Mouse (Mus musculus) heart, embryonic 15.5 days (tissue): ENCODE data around the gene Pip4k2b. TPM values are rescaled to one million over a fixed set of nuclear protein-coding genes. Genes with fewer than 3 reads are reported as not detected.

Experiments used
- ATAC-seq: fragments of 200-750 bp; cut with Nextera tagmentation; replicated peaks from 2 replicates; pipeline ENCODE4 v1.8.0; 2017; ENCODE audit warnings: low read depth, moderate TSS enrichment; ENCODE audit not compliant: insufficient number of reproducible peaks, insufficient read depth, low FRiP score
- H3K27ac ChIP-seq: fragments of 300-500 bp; sonication (generic); 2 replicates; pipeline ENCODE4 v1.5.1; 2015; ENCODE audit warnings: mild to moderate bottlenecking, inconsistent platforms
- H3K27me3 ChIP-seq: fragments of 300-500 bp; sonication (generic); 2 replicates; pipeline ENCODE4 v1.6.1; 2015; ENCODE audit warnings: inconsistent platforms
- H3K36me3 ChIP-seq: fragments of 300-500 bp; sonication (generic); 2 replicates; pipeline ENCODE4 v1.6.1; 2015; ENCODE audit warnings: mild to moderate bottlenecking, inconsistent platforms
- H3K4me1 ChIP-seq: fragments of 300-500 bp; sonication (generic); replicated peaks from 2 replicates; pipeline ENCODE4 v1.6.1; 2015; ENCODE audit warnings: inconsistent platforms
- H3K4me2 ChIP-seq: fragments of 300-500 bp; sonication (generic); 2 replicates; pipeline ENCODE4 v1.6.1; 2015; ENCODE audit warnings: inconsistent platforms, mild to moderate bottlenecking, moderate library complexity
- H3K4me3 ChIP-seq: fragments of 300-500 bp; sonication (generic); 2 replicates; pipeline ENCODE4 v1.5.1; 2015; ENCODE audit warnings: mild to moderate bottlenecking, inconsistent platforms
- H3K9ac ChIP-seq: fragments of 300-500 bp; sonication (generic); 2 replicates; pipeline ENCODE4 v1.6.1; 2015; ENCODE audit warnings: mild to moderate bottlenecking, inconsistent platforms
- H3K9me3 ChIP-seq: fragments of 300-500 bp; sonication (generic); replicated peaks from 2 replicates; pipeline ENCODE4 v1.6.1; 2016; ENCODE audit warnings: inconsistent platforms
- WGBS: fragments of 180-500 bp; shearing (Covaris S2); methylation state at CpG from one replicate; pipeline ENCODE4 v1.1.7; 2015; ENCODE audit warnings: mixed read lengths; 5-methylcytosine and 5-hydroxymethylcytosine counted together
- polyA plus RNA-seq: library from polyadenylated mRNA; unstranded; fragments of >200 nt; fragmentation: Nextera tagmentation; extraction: Ambion mirVana; gene quantifications from 2 replicates; pipeline ENCODE4 v1.2.1, GENCODE M21; 2015

Gene Pip4k2b
- polyA plus RNA-seq, 1 experiment from 2014 or later: 0.82 TPM

DNA sequence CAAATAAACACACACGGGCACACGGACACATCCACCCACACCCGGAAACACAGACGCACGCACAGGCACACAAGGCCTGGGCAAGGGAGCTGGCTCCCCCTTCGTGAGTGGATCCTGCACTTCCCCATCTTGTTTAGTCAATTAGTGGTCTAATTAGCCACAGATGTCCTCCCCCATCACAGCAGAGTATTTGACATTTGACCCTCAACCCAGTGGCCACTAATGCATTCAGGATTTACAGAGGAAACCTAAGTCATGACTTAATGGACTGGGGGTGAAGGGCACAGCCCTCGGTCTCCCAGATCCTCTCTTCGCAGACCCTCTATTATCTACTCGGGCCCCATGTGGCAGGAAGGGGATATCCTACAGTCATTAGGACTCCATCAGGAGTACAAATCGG, 10.8 kb downstream of the Pip4k2b start:
- WGBS: 44% methylated on average over 10 of the region's 10 CpGs
- H3K4me3 ChIP-seq: no peak overlapping the region
- no peaks in the 10 kb centered on the region for H3K9me3 ChIP-seq
- ATAC-seq: no peak
- H3K36me3 ChIP-seq: peaks cover 21% of the 10 kb centered on the region
- no peak overlapping the region for H3K9ac ChIP-seq
- no peak overlapping the region for H3K27ac ChIP-seq
- H3K4me1 ChIP-seq: peaks cover 4% of the 10 kb centered on the region; the same call in 1 of the 2 replicates
- no peaks in the 10 kb centered on the region for H3K27me3 ChIP-seq
- no peak overlapping the region for H3K4me2 ChIP-seq

DNA sequence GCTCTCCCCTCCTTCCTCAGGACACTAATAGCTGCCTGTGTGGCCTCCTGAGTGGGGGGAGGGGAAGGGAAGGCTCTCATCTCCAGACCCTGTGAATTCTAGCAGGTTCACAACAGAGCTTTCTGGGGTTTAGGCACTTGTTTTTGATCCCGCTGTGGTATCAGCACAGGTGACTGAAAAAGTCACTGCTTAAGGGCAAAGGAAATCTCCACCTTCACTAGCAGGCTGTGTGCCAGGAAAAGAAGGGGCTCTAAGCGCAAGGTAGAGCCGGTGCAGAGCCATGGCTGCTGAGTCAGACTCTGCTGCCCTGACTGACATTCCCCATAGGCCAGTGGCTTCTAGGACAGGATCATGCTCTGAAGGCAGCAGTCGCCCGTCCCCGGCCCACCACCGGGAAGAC, 15.8 kb downstream of the Pip4k2b start:
- Histone ChIP-seq H3K4me1 (peaks cover 6% of the 10 kb centered on the region; the same call in 1 of the 2 replicates), H3K36me3 (peaks cover 53% of the 10 kb centered on the region), H3K4me2 (no peak overlapping the region), H3K27me3 (no peaks in the 10 kb centered on the region), H3K9ac (peak overlapping the region; percentile 18; the same call in 1 of the 2 replicates), H3K27ac (no peak overlapping the region), H3K9me3 (no peaks in the 10 kb centered on the region), H3K4me3 (no peak overlapping the region)
- 58% methylated on average over 7 of the region's 7 CpGs for WGBS
- no peak for ATAC-seq

DNA sequence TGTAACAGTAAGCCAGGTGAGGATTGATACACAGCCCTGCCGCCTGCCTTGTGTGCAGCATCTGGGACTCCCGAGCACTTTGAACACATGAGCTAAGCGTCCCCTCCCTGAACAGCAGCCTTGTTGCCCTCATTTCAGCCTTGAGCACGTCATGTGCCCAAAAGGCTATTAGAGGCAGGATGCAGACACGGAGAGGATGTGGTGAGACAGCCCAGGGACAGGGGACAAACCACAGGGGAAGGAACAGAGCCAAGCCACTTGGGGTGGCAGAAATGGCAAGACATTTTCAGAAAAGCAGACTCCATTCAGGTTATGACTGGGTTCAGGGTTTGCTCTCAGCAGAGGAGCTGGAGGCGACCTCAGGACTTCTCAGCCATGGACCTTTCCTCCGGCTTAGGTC, 16.2 kb downstream of the Pip4k2b start:
- H3K4me2 ChIP-seq: no peak overlapping the region
- WGBS: 71% methylated on average over 7 of the region's 7 CpGs
- no peak for ATAC-seq
- H3K36me3 ChIP-seq: peaks cover 53% of the 10 kb centered on the region
- H3K27me3 ChIP-seq: no peaks in the 10 kb centered on the region
- peak overlapping the region; percentile 18; the same call in 1 of the 2 replicates for H3K9ac ChIP-seq
- no peak overlapping the region for H3K4me3 ChIP-seq
- no peaks in the 10 kb centered on the region for H3K9me3 ChIP-seq
- H3K27ac ChIP-seq: no peak overlapping the region
- H3K4me1 ChIP-seq: 0 out of 2 replicates have a peak, but pooled peaks cover 4% of the 10 kb centered on the region

DNA sequence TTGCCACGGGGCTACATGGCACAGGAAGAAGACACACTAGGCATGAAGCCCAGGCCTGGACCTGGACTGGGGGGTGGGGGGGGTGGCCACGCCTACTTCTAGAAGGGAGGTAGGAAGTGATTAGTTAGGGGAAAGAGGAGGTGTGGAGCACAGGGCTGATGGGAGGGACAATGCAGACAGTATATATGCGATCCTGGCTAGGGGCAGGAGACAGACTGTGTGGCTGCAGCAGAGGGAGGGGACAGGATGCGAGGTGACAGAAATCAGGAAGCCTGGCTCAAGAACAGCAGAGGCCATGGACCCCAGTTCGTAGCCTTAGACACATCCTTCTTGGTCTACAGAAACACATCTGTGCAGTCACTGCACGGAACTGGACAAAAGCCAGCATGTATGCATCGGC, 20.8 kb downstream of the Pip4k2b start:
- WGBS: 63% methylated on average over 7 of the region's 7 CpGs
- H3K27ac ChIP-seq: peak overlapping the region; percentile 12; the same call in 1 of the 2 replicates

DNA sequence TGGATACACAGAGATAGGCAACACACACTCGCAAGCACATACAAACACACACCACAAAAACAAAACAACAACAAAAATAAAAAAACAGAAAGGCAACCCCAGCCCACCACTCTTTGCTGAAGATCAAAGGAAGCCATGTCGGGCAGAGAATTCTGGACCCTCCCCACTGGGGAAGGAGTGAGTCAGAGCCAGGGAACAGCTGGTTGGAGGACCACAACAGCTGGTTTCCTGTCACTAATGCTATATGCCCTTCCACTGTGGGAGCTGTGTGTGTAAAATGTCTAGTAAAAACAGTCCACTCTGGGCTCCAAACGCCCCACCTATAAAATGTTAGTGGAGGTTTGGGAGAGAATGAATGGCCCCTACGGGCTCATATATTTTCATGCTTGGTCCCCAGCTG, 23.2 kb downstream of the Pip4k2b start:
- WGBS: 93% methylated on average over 4 of the region's 4 CpGs
- Histone ChIP-seq H3K27ac (no peak overlapping the region), H3K9me3 (no peaks in the 10 kb centered on the region), H3K27me3 (no peaks in the 10 kb centered on the region), H3K4me2 (no peak overlapping the region), H3K36me3 (peaks cover 72% of the 10 kb centered on the region), H3K4me3 (no peak overlapping the region), H3K9ac (no peak overlapping the region), H3K4me1 (0 out of 2 replicates have a peak, but pooled peaks cover 4% of the 10 kb centered on the region)
- no peak for ATAC-seq

More for the DNA sequence above, 20.8 kb downstream of the Pip4k2b start:
- Histone ChIP-seq H3K4me2 (no peak overlapping the region), H3K4me1 (0 out of 2 replicates have a peak, but pooled peaks cover 4% of the 10 kb centered on the region), H3K9me3 (no peaks in the 10 kb centered on the region), H3K4me3 (no peak overlapping the region), H3K27me3 (no peaks in the 10 kb centered on the region), H3K36me3 (peaks cover 72% of the 10 kb centered on the region), H3K9ac (no peak overlapping the region)
- ATAC-seq: peak; percentile 51

DNA sequence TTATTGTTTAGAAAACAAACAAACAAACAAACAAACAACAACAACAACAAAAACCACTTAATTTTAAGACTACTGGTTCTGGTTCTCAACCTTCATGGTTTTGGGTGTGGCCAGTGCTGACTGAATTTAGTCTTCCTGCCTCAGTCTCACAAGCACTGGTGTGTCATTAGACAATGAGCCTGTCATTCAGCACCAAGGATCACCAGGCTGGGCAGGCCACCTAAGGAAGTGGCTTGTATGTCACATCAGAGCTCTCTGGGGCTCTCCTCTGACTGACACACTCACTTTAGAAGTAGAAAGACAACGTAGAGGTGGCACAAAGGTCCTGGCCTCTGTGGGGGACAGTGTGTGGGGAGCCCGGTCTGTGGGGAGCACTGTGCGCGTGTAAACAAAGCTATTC, 25.5 kb downstream of the Pip4k2b start:
- ATAC-seq: no peak
- 81% methylated on average over 4 of the region's 4 CpGs for WGBS
- Histone ChIP-seq H3K9me3 (no peaks in the 10 kb centered on the region), H3K4me1 (peaks cover 10% of the 10 kb centered on the region), H3K4me3 (no peak overlapping the region), H3K27me3 (no peaks in the 10 kb centered on the region), H3K4me2 (no peak overlapping the region), H3K27ac (no peak overlapping the region), H3K36me3 (peaks cover 55% of the 10 kb centered on the region), H3K9ac (no peak overlapping the region)

DNA sequence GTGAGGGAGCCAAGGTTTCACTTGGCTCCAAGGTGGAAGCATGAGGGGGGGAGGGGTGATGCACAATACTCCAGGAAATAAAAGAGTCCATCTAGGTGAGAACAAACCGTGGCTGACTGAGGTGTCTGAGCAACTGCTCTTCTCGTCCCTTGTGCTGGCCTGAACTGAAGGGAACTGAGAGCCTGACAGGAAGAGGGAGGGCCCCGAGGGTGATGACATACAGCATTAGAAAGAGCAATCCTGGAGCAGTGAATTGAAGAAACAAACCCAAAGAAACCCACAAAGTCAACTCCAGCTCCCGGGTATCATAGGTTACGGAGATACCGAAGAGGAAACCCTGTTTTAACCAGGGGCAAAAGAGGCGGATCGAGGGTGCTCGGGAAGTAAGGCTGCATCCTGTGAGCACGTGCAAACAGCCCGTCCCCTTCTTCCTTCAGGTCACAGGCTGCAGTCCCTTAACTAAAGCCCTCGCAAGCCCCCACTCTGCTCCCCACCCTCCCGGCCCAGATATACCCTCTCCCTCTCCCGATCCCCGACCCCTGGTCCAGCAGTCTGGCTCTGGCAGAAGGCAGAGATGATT, 26.1 kb downstream of the Pip4k2b start:
- Histone ChIP-seq H3K9me3 (no peaks in the 10 kb centered on the region), H3K9ac (no peak overlapping the region), H3K36me3 (peaks cover 56% of the 10 kb centered on the region), H3K4me1 (peaks cover 13% of the 10 kb centered on the region), H3K27me3 (no peaks in the 10 kb centered on the region), H3K4me2 (no peak overlapping the region), H3K27ac (no peak overlapping the region), H3K4me3 (no peak overlapping the region)
- 57% methylated on average over 15 of the region's 15 CpGs for WGBS
- no peak for ATAC-seq

DNA sequence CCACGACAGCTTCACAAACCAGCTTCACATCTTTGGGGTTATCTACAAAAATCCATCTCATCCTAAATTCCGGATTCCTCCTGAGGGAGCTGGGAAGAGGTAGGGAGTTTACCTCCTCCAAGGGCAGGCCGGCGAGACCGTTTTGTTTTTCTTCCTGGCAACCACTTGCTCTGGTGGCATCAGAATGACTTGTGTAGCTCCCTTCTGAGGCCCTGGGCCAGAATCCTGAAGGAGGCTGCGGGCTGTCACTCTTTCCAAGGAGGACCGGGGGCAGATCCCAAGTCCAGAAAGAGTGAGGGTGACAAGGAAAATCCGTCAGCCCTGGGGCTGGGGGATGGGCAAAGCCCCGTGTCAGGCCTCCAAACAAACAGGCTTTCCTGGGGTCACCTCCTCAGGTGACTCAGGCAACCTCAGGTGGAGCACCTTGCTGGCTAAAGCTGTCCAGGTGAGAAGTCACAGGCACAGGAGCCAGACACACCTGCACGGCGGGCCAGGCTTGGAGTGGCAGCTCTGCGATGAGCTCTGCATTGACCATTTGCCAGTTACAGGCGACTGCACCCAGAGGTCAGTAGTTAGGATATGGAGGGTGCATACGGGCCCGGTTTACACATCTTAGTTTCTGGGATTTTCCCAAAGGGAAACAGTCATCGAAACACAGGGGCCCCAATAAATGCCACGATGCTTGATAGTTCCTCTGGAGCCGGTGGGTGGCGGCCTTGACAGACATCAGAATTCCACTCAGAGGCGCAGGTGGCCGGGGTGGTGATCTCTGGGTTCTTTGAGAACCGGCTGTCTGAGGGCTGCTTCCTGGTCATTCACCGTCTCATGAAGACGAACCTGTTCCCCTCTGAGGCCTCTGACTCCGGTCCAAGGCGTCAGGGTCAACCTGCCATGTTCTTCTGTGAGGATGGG, 26.9 kb downstream of the Pip4k2b start:
- no peaks in the 10 kb centered on the region for H3K27me3 ChIP-seq
- WGBS: 84% methylated on average over 26 of the region's 26 CpGs
- no peak overlapping the region for H3K9ac ChIP-seq
- no peak overlapping the region for H3K27ac ChIP-seq
- no peak overlapping the region for H3K4me3 ChIP-seq
- H3K36me3 ChIP-seq: peaks cover 55% of the 10 kb centered on the region
- H3K4me1 ChIP-seq: peaks cover 16% of the 10 kb centered on the region
- no peaks in the 10 kb centered on the region for H3K9me3 ChIP-seq
- H3K4me2 ChIP-seq: no peak overlapping the region
- ATAC-seq: no peak

DNA sequence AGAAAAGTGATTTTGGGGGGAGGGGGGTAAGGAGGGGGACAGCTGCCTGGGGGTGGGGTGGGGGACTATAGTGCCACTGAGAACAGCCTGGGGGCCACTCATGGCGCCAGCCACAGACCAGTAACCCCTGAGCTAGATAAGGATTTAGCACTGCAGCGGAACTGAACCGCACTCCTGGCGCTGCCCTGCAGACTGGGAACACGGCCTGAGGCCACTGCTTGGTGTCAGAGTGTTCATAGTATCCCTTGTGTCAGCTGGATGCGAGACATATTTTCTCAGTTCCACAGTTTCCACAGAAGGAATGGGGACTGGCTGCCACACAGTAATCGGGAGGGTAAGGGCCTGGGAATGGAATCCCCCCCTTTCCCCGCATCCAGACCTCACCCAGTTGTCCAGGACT, 28.5 kb downstream of the Pip4k2b start:
- Histone ChIP-seq H3K9ac (0 out of 2 replicates have a peak overlapping the region, but pooled peaks have one; percentile 16), H3K4me1 (peaks cover 16% of the 10 kb centered on the region), H3K4me2 (no peak overlapping the region), H3K27ac (no peak overlapping the region), H3K9me3 (no peaks in the 10 kb centered on the region), H3K36me3 (peaks cover 55% of the 10 kb centered on the region), H3K27me3 (no peaks in the 10 kb centered on the region), H3K4me3 (no peak overlapping the region)
- WGBS: 73% methylated on average over 8 of the region's 8 CpGs
- ATAC-seq: no peak

DNA sequence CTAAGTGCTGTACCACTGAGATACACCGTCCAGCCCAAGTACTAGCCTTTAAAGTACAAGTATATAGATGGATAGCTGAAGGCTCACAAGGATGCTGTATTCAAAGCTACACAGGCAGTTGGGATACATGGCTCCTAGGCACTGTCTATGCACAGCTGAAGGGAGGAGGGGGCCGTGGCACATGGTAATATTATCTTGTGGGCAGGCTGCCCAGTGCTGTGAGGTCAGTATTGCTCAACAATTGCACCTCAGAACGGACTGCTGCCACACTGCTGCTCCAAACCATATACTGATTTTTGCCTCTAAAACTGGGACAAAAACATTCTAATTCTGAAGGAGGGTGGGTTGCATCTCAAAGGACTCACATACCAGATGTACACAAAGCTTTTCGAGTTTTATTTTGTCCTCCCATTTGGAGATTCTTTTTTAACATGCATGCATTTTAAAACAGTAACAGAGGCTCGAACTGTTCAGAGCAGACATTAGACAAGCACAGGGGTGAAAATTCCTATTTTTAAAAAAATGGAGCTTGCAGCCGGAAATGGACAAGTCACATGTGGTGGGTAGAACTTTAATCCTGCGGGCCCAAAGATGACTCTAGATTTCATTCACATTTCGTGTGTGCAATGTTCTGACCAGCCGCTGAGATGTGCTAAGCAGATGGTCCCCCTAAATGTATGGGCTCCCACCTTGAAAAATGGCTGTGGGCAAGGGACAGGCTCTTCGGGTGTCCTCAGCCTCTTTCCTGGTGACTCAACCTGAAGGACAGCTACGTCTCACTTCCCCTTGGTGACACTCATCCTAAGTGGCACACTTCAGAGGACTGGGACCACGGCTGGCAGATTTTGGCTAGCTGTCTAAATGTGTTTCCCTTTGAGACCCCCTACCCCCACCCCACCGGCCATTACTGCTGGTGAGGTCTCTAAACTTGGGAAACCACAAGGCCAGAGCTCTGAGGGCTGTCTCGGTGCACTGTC, 29.4 kb downstream of the Pip4k2b start:
- Histone ChIP-seq H3K4me1 (peaks cover 16% of the 10 kb centered on the region), H3K4me3 (no peak overlapping the region), H3K36me3 (peaks cover 45% of the 10 kb centered on the region), H3K9me3 (no peaks in the 10 kb centered on the region), H3K9ac (no peak overlapping the region), H3K27me3 (no peaks in the 10 kb centered on the region), H3K4me2 (no peak overlapping the region), H3K27ac (no peak overlapping the region)
- ATAC-seq: no peak; the same call in 1 of the 2 replicates
- WGBS: 69% methylated on average over 14 of the region's 14 CpGs

DNA sequence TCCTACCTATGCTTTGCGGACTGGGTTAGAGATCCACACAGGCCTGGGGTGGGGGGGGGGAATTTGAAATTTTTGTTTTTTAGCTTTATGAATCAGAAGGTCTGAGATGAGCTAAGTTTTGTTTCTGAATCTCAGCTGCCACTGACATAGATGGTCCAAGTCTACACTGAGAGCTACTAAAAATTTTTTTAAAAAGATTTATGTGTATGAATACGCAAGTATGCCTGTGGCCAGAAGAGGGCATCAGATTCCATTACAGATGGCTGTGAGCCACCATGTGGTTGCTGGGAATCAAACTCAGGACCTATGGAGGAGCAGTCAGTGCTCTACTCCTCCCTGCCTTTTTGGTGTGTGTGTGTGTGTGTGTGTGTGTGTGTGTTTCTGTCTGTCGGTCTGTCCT, 30.1 kb downstream of the Pip4k2b start:
- no peaks in the 10 kb centered on the region for H3K27me3 ChIP-seq
- no peaks in the 10 kb centered on the region for H3K9me3 ChIP-seq
- H3K4me1 ChIP-seq: peaks cover 16% of the 10 kb centered on the region
- peak overlapping the region; percentile 9; the same call in 1 of the 2 replicates for H3K27ac ChIP-seq
- H3K4me3 ChIP-seq: no peak overlapping the region
- H3K36me3 ChIP-seq: peaks cover 39% of the 10 kb centered on the region
- no peak for ATAC-seq
- no peak overlapping the region for H3K4me2 ChIP-seq
- WGBS: 96% methylated on average over 3 of the region's 3 CpGs
- no peak overlapping the region for H3K9ac ChIP-seq
